ENCODE assay signal across 13 mouse cellular contexts in the genomic region with DNA sequence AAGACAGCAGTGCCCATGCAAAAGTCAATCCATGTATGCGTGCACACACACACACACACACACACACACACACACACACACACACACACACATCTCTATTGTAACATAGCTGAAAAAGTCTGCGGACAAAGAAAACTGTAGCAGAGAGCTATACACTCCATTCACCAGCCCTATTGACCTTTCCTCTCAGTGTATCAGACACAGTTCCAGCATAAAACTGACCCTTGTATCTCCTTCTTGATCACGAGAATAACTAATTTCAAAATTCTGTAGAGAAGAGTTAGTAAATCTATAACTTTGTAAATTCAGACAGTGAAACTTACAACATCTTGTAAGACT.
"Had no signal": no experiment of that assay in that cellular context is flagged by ENCODE, and none has a peak within 500 bp of the region (broad histone marks: within the 10 kb centered on the region; RNA-seq: fewer than 3 reads in every experiment).

No protein-coding gene starts in this region.

- H3K9ac ChIP-seq: limb, embryonic 15.5 days; liver, embryonic 12.5 days; lung, embryonic 15.5 days; midbrain, embryonic 12.5 days had no signal

- ATAC-seq: liver, embryonic 12.5 days had no signal

- H3K4me1 ChIP-seq: limb, embryonic 15.5 days; liver, embryonic 12.5 days; lung, embryonic 15.5 days; megakaryocyte, embryonic 14.5 days; midbrain, embryonic 12.5 days had no signal

- H3K36me3 ChIP-seq: limb, embryonic 15.5 days; liver, embryonic 12.5 days; lung, embryonic 15.5 days; midbrain, embryonic 12.5 days had no signal

- H3K4me3 ChIP-seq: limb, embryonic 15.5 days; liver, embryonic 12.5 days; lung, embryonic 15.5 days; megakaryocyte, embryonic 14.5 days; midbrain, embryonic 12.5 days had no signal

- H3K4me2 ChIP-seq: limb, embryonic 15.5 days; liver, embryonic 12.5 days; lung, embryonic 15.5 days; midbrain, embryonic 12.5 days had no signal

- H3K27ac ChIP-seq: kidney, postnatal 0 days; limb, embryonic 15.5 days; liver, embryonic 12.5 days; lung, embryonic 15.5 days; macrophage; midbrain, embryonic 12.5 days had no signal

- H3K27me3 ChIP-seq: limb, embryonic 15.5 days; liver, embryonic 12.5 days; lung, embryonic 15.5 days; megakaryocyte, embryonic 14.5 days; midbrain, embryonic 12.5 days had no signal

- DNase-seq: kidney, adult 11 months; layer of hippocampus, adult 9-11 months; lung, postnatal 14 days; spleen, adult 18-20 months; thymus, adult 18-20 months; thymus, postnatal 14 days had no signal

- H3K9me3 ChIP-seq: limb, embryonic 15.5 days; liver, embryonic 12.5 days; lung, embryonic 15.5 days; megakaryocyte, embryonic 14.5 days; midbrain, embryonic 12.5 days had no signal
